Mouse (Mus musculus): ENCODE results near the gene Nr4a1.

DNA sequence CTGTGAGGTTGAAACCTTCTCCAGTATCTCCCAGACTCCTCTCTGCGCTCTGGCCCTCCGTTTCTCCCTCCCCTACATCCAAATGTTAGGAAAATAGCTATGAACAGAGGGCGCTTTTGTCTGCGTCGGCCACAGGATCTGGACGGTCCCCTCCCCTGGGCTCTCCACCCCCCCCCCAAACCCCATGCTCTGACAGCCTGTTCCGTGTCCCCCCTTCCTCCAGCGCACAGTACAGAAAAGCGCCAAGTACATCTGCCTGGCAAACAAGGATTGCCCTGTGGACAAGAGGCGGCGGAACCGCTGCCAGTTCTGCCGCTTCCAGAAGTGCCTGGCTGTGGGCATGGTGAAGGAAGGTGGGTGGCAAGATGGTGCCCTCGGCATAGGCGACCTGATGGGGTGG is 17.4 kb downstream of the Nr4a1 start:
- TF ChIP-seq TAL1 (IDR thresholded peaks at IDR 0.05; ENCODE audit: low read length) (no peak), GATA1 (IDR thresholded peaks at IDR 0.05; ENCODE audit: low read length) (no peak)

Data from erythroblast, embryonic 14.5 days (primary cell).